Mouse (Mus musculus) ES-E14 (cell line): ENCODE measurements at regions not wholly inside any gene's neighbourhood (a gene's known extent, or its start where the extent isn't known, plus 50 kb on each side); places are given as distances from the start of the nearest gene placed in this dataset.

ENCODE experiments used
- DNase-seq: peaks from one replicate; pipeline ENCODE4 v3.0.0-alpha.2; 2013; ENCODE audit warnings: low read depth, low spot score
- H3K27ac ChIP-seq: 2 replicates; pipeline ENCODE4 v1.5.1; 2012; ENCODE audit warnings: low read depth, mild to moderate bottlenecking, low read length, moderate library complexity, mixed read lengths; ENCODE audit not compliant: poor library complexity, insufficient read depth, severe bottlenecking
- H3K36me3 ChIP-seq: 2 replicates; pipeline ENCODE4 v1.6.1; 2012; ENCODE audit warnings: mild to moderate bottlenecking, low read length, moderate library complexity, mixed read lengths; ENCODE audit not compliant: control insufficient read depth, poor library complexity, insufficient read depth, severe bottlenecking
- H3K4me1 ChIP-seq, 2 experiments: fragments of 150-350 bp in 1 of 2; sonication (generic) in 1 of 2; 2 replicates each; pipeline ENCODE4 v1.6.1; 2012; ENCODE audit warnings: low read length in 2 of 2, mild to moderate bottlenecking in 1 of 2, mixed read lengths in 1 of 2; ENCODE audit not compliant: control insufficient read depth in 2 of 2, insufficient read depth in 2 of 2, poor library complexity in 1 of 2
- H3K4me3 ChIP-seq, 2 experiments: fragments of 150-350 bp in 1 of 2; sonication (generic) in 1 of 2; 2 replicates each; pipeline ENCODE4 v1.5.1; 2012; ENCODE audit warnings: low read length in 2 of 2, low read depth in 1 of 2, mild to moderate bottlenecking in 1 of 2, mixed read lengths in 1 of 2; ENCODE audit not compliant: insufficient read depth in 1 of 2, poor library complexity in 1 of 2, severe bottlenecking in 1 of 2
- H3K9ac ChIP-seq: 2 replicates; pipeline ENCODE4 v1.6.1; 2012; ENCODE audit warnings: low read depth, mild to moderate bottlenecking, low read length, mixed read lengths; ENCODE audit not compliant: poor library complexity, insufficient read depth, severe bottlenecking
- H3K9me3 ChIP-seq: fragments of 150-350 bp; sonication (generic); 2 replicates; pipeline ENCODE4 v1.6.1; 2012; ENCODE audit warnings: low read depth, mild to moderate bottlenecking, low read length; ENCODE audit not compliant: control insufficient read depth, insufficient read depth
- CHD2 ChIP-seq: IDR thresholded peaks from 2 replicates; pipeline ENCODE4 v1.6.1; 2014; ENCODE audit warnings: mild to moderate bottlenecking, low read depth, low read length, inconsistent platforms
- HCFC1 ChIP-seq: IDR thresholded peaks from 2 replicates; pipeline ENCODE4 v1.6.1; 2012; ENCODE audit warnings: low read length, inconsistent platforms, borderline replicate concordance; ENCODE audit not compliant: insufficient read depth
- MAFK ChIP-seq: IDR thresholded peaks from 2 replicates; pipeline ENCODE4 v1.6.1; 2014; ENCODE audit warnings: mild to moderate bottlenecking, low read depth, low read length, inconsistent platforms; ENCODE audit not compliant: insufficient read depth
- ZC3H11A ChIP-seq: IDR thresholded peaks from 2 replicates; pipeline ENCODE4 v1.6.1; 2012; ENCODE audit warnings: low read depth, mild to moderate bottlenecking, inconsistent platforms, low read length, borderline replicate concordance
- ZNF384 ChIP-seq: IDR thresholded peaks from 2 replicates; pipeline ENCODE4 v1.6.1; 2012; ENCODE audit warnings: low read depth, low read length, inconsistent platforms
- in situ Hi-C, 2 experiments: fragments of 600-800 bp; cut with MboI; formaldehyde crosslinking; loops; one replicate each; pipeline ENCODE4 v1.15.1; 2025; ENCODE audit warnings: low sequenced_read_pairs in 2 of 2, inconsistent platforms in 1 of 2; ENCODE audit not compliant: unreplicated experiment in 2 of 2

GRCm38 (mm10) chr10:110563057-110563456 is 107.1 kb upstream of the Nav3 start:
- Histone ChIP-seq H3K4me3 (no peak overlapping the region), H3K27ac (no peak overlapping the region), H3K9ac (no peak overlapping the region), H3K9me3 (no peaks in the 10 kb centered on the region), H3K4me1 (no peaks in the 10 kb centered on the region), H3K36me3 (no peaks in the 10 kb centered on the region)
- DNase-seq, result no peak
- in situ Hi-C loops, result no loop called here
- TF ChIP-seq ZC3H11A (no peak), MAFK (no peak), HCFC1 (no peak), ZNF384 (no peak), CHD2 (no peak)

GRCm38 (mm10) chr10:110563571-110563970 is 107.6 kb upstream of the Nav3 start:
- Histone ChIP-seq H3K9me3 (no peaks in the 10 kb centered on the region), H3K4me1 (no peaks in the 10 kb centered on the region), H3K36me3 (no peaks in the 10 kb centered on the region), H3K9ac (no peak overlapping the region), H3K27ac (no peak overlapping the region), H3K4me3 (no peak overlapping the region)
- in situ Hi-C loops, result no loop called here
- TF ChIP-seq ZNF384 (no peak), ZC3H11A (no peak), MAFK (no peak), HCFC1 (no peak), CHD2 (no peak)
- DNase-seq, result no peak

DNA sequence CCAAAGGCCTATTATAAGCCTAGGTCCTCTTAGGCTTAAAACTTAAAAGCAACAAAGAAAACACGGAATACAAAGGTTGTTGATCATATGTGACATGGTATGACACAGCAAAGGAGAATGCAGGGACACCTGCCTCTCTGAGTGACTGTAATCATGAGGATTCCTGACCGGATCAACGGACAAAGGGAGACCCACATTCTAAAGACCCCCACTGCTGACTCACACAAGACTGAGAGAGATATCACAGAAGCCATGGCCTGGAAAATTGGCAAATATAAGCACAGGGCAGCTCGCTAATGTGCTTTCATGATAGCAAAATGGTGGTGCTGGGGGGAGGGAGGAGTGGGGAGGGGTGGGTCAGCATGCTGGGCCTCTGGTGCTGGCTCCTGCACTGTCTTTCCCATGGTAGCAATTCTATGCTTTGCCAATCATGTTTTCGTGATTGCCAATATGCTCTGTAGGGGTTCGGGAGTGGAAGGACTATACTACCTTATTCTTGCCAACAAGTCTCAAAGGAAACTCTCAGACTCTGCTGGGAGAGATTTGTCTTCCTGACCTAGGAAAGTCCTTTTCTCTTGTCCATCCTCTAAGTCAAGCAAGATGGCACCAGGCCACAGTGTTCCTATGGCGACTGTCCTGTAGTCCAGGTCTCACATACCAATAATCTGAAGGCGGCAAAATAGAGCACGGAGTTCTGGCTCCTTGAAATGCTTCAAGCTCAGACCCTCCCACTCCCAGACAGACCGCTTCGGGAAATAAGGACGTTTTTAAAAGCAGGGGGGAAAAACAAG is 110.5 kb upstream of the Nav3 start:
- Histone ChIP-seq H3K36me3 (no peaks in the 10 kb centered on the region), H3K4me3 (no peak overlapping the region), H3K27ac (no peak overlapping the region), H3K9ac (no peak overlapping the region), H3K9me3 (no peaks in the 10 kb centered on the region), H3K4me1 (no peaks in the 10 kb centered on the region)
- TF ChIP-seq ZNF384, result no peak
- in situ Hi-C loops, result no loop called here
- no peak for DNase-seq

DNA sequence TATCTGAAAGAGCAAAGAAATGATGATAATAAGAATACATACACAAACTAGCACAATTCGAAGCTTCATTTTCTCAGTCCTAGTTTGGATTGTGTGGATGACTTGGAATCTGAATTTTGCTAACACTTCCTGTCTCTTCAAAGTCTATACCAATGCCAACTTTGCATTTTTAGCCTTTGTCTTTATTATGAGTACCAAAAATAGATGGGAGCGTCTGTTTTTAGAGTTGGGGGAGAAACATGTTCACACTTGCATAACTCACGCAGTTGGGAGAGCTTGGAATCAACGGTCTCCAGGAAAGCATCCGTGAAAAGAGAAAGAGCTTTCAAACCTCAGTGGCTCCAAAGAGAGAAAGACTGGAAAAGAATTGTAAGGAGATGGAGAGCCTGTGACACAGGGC is 114.5 kb upstream of the Nav3 start:
- in situ Hi-C loops, result no loop called here
- no peak overlapping the region for H3K9ac ChIP-seq

DNA sequence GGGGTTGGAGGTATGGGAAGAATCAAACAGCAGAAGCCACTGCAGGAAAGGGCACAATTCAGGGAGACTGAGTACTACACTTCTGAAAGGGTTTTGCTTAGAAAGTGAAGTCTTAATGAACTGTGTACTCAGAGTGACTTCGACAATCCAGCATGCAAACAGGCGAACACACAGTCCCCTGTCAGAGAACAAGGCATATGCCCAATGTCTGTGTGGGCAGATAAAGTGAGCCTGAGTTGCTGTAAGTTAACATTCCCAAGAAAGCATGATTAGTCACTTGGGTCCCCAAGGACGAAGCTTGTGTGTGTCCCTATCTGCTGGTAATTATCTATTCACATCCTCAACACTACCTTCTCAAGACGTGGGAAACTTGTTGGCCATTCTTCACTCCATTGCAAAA is 115.2 kb upstream of the Nav3 start:
- no peak for DNase-seq
- Histone ChIP-seq H3K9ac (no peak overlapping the region), H3K4me1 (no peaks in the 10 kb centered on the region), H3K4me3 (no peak overlapping the region), H3K9me3 (no peaks in the 10 kb centered on the region), H3K36me3 (no peaks in the 10 kb centered on the region), H3K27ac (no peak overlapping the region)
- TF ChIP-seq MAFK (no peak), ZNF384 (no peak), ZC3H11A (no peak), CHD2 (no peak), HCFC1 (no peak)
- in situ Hi-C loops, result no loop called here

More for the DNA sequence above, 114.5 kb upstream of the Nav3 start:
- DNase-seq, result no peak
- Histone ChIP-seq H3K27ac (no peak overlapping the region), H3K36me3 (no peaks in the 10 kb centered on the region), H3K4me1 (no peaks in the 10 kb centered on the region), H3K9me3 (no peaks in the 10 kb centered on the region), H3K4me3 (no peak overlapping the region)
- TF ChIP-seq MAFK (no peak), CHD2 (no peak), ZNF384 (no peak), ZC3H11A (no peak), HCFC1 (no peak)
